Mouse (Mus musculus): ENCODE results near the gene Schip1.
"Not testable (repeated sequence)": the region's sequence is repeated elsewhere in the genome, so short reads cannot be mapped to it uniquely, and the experiment has no call there.

Gene Schip1

GRCm38 (mm10) chr3:68064731-68065130 lies at the start of gene Schip1:
Gene Schip1 (plus strand): TSS chr3:68064802.
- no peak for DNase-seq

- DNase-seq = no peak
These were observed 48.8 kb upstream of the Schip1 start for GRCm38 (mm10) chr3:68015786-68016185.

DNA sequence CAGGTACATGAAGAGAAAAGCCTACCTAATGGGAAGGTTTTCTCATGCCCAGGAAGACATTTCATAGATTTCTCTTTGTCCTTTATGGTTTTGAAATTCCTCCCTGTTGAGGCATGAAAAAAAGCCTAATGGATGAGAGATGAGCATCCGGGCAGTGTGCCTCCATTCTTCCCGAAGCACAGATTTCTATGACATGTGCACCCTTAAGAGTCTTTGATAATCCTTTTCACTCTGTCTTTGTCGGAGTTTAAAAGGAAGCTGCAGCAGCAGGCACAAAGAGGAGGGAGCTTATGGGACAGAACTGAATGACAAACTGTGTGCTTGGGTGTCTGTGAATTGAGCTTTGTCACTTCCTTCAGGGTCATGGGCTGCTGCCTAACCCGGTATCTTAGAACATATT lies 45.2 kb upstream of the Schip1 start:
- DNase-seq = no peak

DNA sequence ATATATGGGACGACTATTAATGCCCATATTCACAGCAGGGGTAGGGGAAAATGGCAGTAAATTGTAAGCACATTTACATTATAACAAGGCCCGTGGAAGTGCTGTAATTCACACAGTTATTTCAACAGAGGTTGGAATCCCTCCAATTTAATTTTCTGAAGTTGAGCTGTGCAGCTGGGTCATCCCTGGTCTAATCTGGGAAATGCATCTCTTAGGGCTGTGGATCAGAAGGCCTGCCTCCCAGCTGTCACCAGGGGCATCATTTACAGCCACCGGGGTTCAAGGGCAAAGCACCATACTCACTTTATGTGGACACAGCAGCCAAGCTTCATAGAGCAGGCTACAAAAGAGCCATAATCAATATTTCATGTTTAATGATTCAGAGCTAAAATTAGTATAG lies 28.5 kb upstream of the Schip1 start:
- DNase-seq = no peak

- DNase-seq = no peak
These were observed 21.7 kb upstream of the Schip1 start for GRCm38 (mm10) chr3:68042951-68043350.

GRCm38 (mm10) chr3:68045475-68046416 lies 18.9 kb upstream of the Schip1 start:
- DNase-seq = no peak

DNA sequence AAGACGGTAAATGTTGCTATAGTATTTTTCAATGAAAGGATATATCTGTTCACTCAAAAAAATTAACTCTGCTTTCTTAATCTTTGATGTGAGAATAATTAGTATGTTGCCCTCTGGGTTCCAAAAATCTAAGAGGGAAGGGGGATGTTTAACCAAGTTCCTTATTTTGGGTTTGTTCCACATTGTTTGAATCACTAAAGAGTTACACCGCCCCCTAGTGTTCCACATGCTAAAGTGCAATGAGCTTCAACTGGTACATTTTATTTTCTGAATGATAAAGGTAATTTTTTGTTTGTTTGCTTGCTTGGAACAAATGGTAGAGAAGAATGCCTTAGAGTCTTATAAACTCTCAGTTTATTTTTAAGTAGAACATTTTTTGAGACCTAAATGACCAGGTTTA lies 11.1 kb upstream of the Schip1 start:
- no peak for DNase-seq

- DNase-seq = no peak
These were observed 9.5 kb upstream of the Schip1 start for GRCm38 (mm10) chr3:68055071-68055470.

- DNase-seq = peak; percentile 24 to 65
These were observed 8.0 kb upstream of the Schip1 start for GRCm38 (mm10) chr3:68056373-68057275.

GRCm38 (mm10) chr3:68059162-68059800 lies 5.3 kb upstream of the Schip1 start:
- DNase-seq = no peak

GRCm38 (mm10) chr3:68071395-68072386 lies 7.1 kb downstream of the Schip1 start:
- DNase-seq = no peak

GRCm38 (mm10) chr3:68077406-68077805 lies 12.8 kb downstream of the Schip1 start:
- DNase-seq = no peak

GRCm38 (mm10) chr3:68085024-68085423 lies 20.4 kb downstream of the Schip1 start:
- DNase-seq = no peak

GRCm38 (mm10) chr3:68092108-68092507 lies 27.5 kb downstream of the Schip1 start:
- DNase-seq = no peak

DNA sequence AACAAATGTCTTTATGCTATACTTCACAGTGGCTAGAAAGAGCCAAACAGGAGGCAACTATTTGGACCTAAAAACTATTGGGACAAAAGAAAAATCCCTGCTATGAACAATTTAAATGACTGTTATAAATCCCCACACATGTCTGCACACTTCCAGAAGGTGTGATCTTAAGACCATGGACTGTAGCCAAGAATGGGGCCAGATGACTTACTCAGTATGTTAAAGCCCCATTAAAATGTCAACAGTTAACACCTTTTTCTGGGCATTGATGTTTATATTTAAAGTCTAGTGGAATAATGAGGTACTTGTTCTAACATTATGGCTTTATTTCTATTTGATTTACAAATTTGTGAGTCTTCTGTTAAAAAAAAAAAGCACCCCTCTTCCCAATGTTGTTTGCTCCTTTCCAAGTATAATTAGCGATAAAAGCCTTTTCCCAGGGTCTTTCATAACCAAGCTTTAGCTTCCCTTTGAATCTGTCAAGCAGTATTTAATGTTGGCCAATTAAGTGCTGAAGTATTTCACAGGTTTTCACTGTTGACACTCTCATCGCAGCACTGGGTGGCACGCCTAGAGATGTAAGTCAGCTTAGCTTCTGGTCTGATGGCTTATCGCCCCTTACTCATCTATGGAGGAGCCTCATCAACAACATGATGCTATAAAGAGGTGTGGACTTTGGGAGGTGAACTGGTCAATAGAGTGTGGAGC lies 32.3 kb downstream of the Schip1 start:
- no peak for DNase-seq

GRCm38 (mm10) chr3:68099561-68099960 lies 35.0 kb downstream of the Schip1 start:
- not testable (repeated sequence) for DNase-seq

DNA sequence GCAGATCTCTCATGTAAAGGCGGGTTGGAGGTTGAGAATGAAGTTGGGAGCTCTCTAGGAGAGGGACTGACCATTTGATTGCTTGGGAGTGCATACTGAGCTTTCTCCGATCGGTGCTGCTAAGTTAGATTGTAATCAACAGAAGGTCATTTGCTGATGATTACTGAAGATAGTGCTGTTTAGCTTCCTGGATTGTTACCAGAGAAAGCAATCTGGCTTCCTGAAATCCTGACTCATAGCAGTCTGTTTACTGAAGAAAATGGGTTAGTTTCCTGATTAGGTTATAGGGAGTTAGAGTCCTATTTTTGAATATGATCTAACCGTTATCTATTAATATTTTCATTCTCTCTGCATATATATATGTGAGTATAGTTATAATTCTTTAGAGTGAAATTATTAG lies 36.7 kb downstream of the Schip1 start:
- DNase-seq = no peak

GRCm38 (mm10) chr3:68105081-68105685 lies 40.6 kb downstream of the Schip1 start:
- DNase-seq = no peak

DNA sequence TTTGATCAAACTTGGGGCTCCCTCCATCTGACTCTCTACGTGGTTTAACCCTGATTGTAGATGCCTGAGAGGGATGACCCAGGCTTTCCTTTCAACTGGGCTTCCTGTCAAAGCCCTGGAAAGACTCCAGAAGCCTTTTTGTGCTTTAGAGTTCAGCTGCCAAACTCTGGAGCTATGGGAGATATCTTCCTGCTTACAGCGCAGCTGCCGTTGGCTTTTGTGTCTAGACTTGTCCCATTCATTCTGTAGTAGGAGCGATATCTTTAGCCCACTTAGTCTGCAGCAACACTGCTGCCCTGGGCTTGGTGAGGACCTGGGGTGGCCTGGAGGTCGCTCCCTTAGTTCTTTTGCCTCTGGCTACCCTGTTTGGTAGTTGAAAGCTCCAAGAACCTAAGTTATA lies 56.7 kb downstream of the Schip1 start:
- no peak for DNase-seq

GRCm38 (mm10) chr3:68126284-68126856 lies 61.8 kb downstream of the Schip1 start:
- no peak for DNase-seq
